Mouse (Mus musculus) lung, postnatal 10 days (tissue): ENCODE data around the gene Kat2a.
"Not testable (repeated sequence)": the region's sequence is repeated elsewhere in the genome, so short reads cannot be mapped to it uniquely, and the experiment has no call there.

Source experiments
- DNase-seq: peaks from one replicate; pipeline ENCODE4 v3.0.0; 2021

Gene Kat2a

DNA sequence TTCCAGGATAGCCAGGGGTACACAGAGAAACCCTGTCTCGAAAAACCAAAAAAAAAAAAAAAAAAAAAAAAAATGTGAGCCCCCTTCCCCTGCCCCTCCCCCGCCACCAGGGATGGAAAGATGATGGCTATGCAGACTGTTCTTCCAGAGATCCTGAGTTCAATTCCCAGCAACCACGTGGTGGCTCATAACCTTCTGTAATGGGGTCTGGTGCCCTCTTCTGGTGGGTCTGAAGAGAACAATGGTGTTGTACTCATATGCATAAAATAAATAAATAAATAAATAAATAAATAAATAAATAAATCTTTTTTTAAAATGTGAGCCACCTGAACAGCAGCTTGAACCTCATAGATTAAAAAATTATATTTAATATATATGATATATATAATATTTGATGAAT is 56.7 kb downstream of the Kat2a start:
- DNase-seq, result not testable (repeated sequence)
